Mouse (Mus musculus) thymus, adult 2 months (tissue): ENCODE measurements around the gene Llgl1. TPM values are rescaled to one million over a fixed set of nuclear protein-coding genes. Genes with fewer than 3 reads are reported as not detected.

Experiments used
- DNase-seq: peaks from one replicate; pipeline ENCODE4 v3.0.0; 2021
- H3K27ac ChIP-seq: fragments of 200-500 bp; 2 replicates; pipeline ENCODE4 v1.5.1; 2012; ENCODE audit warnings: low read length, control low read depth; ENCODE audit not compliant: control insufficient read depth, insufficient read depth
- H3K27me3 ChIP-seq: fragments of 200-500 bp; 2 replicates; pipeline ENCODE4 v1.6.1; 2012; ENCODE audit warnings: mild to moderate bottlenecking, low read length, moderate library complexity, mixed read lengths; ENCODE audit not compliant: control insufficient read depth, insufficient read depth
- H3K36me3 ChIP-seq: fragments of 200-500 bp; 2 replicates; pipeline ENCODE4 v1.6.1; 2012; ENCODE audit warnings: mild to moderate bottlenecking, low read length, moderate library complexity; ENCODE audit not compliant: control insufficient read depth, insufficient read depth
- H3K4me1 ChIP-seq: fragments of 200-500 bp; replicated peaks from 2 replicates; pipeline ENCODE4 v1.6.1; 2012; ENCODE audit warnings: low read length; ENCODE audit not compliant: control insufficient read depth, insufficient read depth
- H3K4me3 ChIP-seq: fragments of 200-500 bp; 2 replicates; pipeline ENCODE4 v1.5.1; 2012; ENCODE audit warnings: mild to moderate bottlenecking, low read length, control low read depth, moderate library complexity; ENCODE audit not compliant: control insufficient read depth, insufficient read depth
- CTCF ChIP-seq: fragments of 200-500 bp; IDR thresholded peaks from 2 replicates; pipeline ENCODE4 v1.5.1; 2012; ENCODE audit warnings: mild to moderate bottlenecking, control low read depth, low read length, moderate library complexity, borderline replicate concordance; ENCODE audit not compliant: control insufficient read depth, poor library complexity, insufficient read depth; ENCODE audit errors: extremely low read depth
- POLR2A ChIP-seq: fragments of 200-500 bp; IDR thresholded peaks from 2 replicates; pipeline ENCODE4 v1.6.1; 2012; ENCODE audit warnings: mild to moderate bottlenecking, low read length, control low read depth, moderate library complexity; ENCODE audit not compliant: control insufficient read depth, poor library complexity, insufficient read depth; ENCODE audit errors: extremely low read depth
- WGBS: fragments of 180-500 bp; shearing (Covaris S2); methylation state at CpG from one replicate; pipeline ENCODE4 v1.1.7; 2018; 5-methylcytosine and 5-hydroxymethylcytosine counted together
- polyA plus RNA-seq: library from polyadenylated mRNA; depleted of rRNA; stranded (reverse); fragments of >200 nt; gene quantifications from 2 replicates; pipeline ENCODE4 v1.2.3, GENCODE M21; 2012

The Llgl1 gene
- polyA plus RNA-seq, 1 experiment, result 143 TPM

GRCm38 (mm10) chr11:60703131-60703530 is 3.6 kb downstream of the Llgl1 start:
- H3K4me3 ChIP-seq, result no peak overlapping the region
- peaks cover 15% of the 10 kb centered on the region for H3K36me3 ChIP-seq
- no peak overlapping the region for H3K27ac ChIP-seq
- H3K27me3 ChIP-seq, result no peaks in the 10 kb centered on the region
- peaks cover 14% of the 10 kb centered on the region for H3K4me1 ChIP-seq
- 57% methylated on average over 4 of the region's 4 CpGs for WGBS
- DNase-seq, result peak; percentile 71
- TF ChIP-seq CTCF (peak; percentile 73; the same call in 1 of the 2 replicates), POLR2A (no peak)

- 97% methylated on average over 19 of the region's 19 CpGs for WGBS
- Histone ChIP-seq H3K27ac (no peak overlapping the region), H3K4me3 (no peak overlapping the region), H3K4me1 (peaks cover 8% of the 10 kb centered on the region), H3K27me3 (no peaks in the 10 kb centered on the region), H3K36me3 (peaks cover 22% of the 10 kb centered on the region)
- no peak for DNase-seq
- no peak for TF ChIP-seq CTCF
- no peak for TF ChIP-seq POLR2A
Measured at GRCm38 (mm10) chr11:60704023-60704880, 4.7 kb downstream of the Llgl1 start.

- no peak overlapping the region for H3K4me3 ChIP-seq
- peaks cover 6% of the 10 kb centered on the region for H3K4me1 ChIP-seq
- no peaks in the 10 kb centered on the region for H3K27me3 ChIP-seq
- DNase-seq, result no peak
- H3K27ac ChIP-seq, result no peak overlapping the region
- WGBS, result 93% methylated on average over 3 of the region's 3 CpGs
- H3K36me3 ChIP-seq, result peaks cover 29% of the 10 kb centered on the region
- TF ChIP-seq CTCF (no peak), POLR2A (no peak)
Measured at GRCm38 (mm10) chr11:60705255-60705654, 5.7 kb downstream of the Llgl1 start.

- Histone ChIP-seq H3K4me1 (no peaks in the 10 kb centered on the region), H3K36me3 (peaks cover 30% of the 10 kb centered on the region), H3K27me3 (no peaks in the 10 kb centered on the region), H3K4me3 (no peak overlapping the region), H3K27ac (no peak overlapping the region)
- no peak for TF ChIP-seq CTCF
- TF ChIP-seq POLR2A, result no peak
- no peak for DNase-seq
- over 99% methylated on average over 7 of the region's 7 CpGs for WGBS
Measured at GRCm38 (mm10) chr11:60706076-60706475, 6.6 kb downstream of the Llgl1 start.

GRCm38 (mm10) chr11:60706696-60707480 is 7.4 kb downstream of the Llgl1 start:
- H3K36me3 ChIP-seq, result peaks cover 36% of the 10 kb centered on the region
- no peak for TF ChIP-seq CTCF
- no peak for TF ChIP-seq POLR2A
- no peaks in the 10 kb centered on the region for H3K27me3 ChIP-seq
- H3K27ac ChIP-seq, result no peak overlapping the region
- no peak for DNase-seq
- H3K4me1 ChIP-seq, result no peaks in the 10 kb centered on the region
- no peak overlapping the region for H3K4me3 ChIP-seq
- WGBS, result 94% methylated on average over 14 of the region's 14 CpGs

- no peak overlapping the region for H3K27ac ChIP-seq
- 87% methylated on average over 3 of the region's 3 CpGs for WGBS
- H3K27me3 ChIP-seq, result no peaks in the 10 kb centered on the region
- peaks cover 43% of the 10 kb centered on the region for H3K36me3 ChIP-seq
- H3K4me3 ChIP-seq, result no peak overlapping the region
- H3K4me1 ChIP-seq, result no peaks in the 10 kb centered on the region
- DNase-seq, result no peak
- TF ChIP-seq POLR2A (no peak), CTCF (no peak)
Measured at GRCm38 (mm10) chr11:60707672-60708071, 8.1 kb downstream of the Llgl1 start.
